In genomic region chr8:26883285-26883684, GRCm38 (mm10) we compare ENCODE assay signal across 26 mouse cellular contexts.
A peak's percentile ranks its signal among the peaks of the same experiment; 100 is the strongest.
DNase-seq lines count a peak whose midpoint lies in the region; ATAC-seq and TF ChIP-seq lines count a peak whose summit lies in the region.
"Had no signal": no experiment of that assay in that cellular context is flagged by ENCODE, and none has a peak within 500 bp of the region (broad histone marks: within the 10 kb centered on the region; RNA-seq: fewer than 3 reads in every experiment).

No protein-coding gene starts in this region.

- no peak for TF ChIP-seq EP300 in stomach, postnatal 0 days (optimal IDR thresholded peaks at IDR 0.05)

- peak overlapping the region; percentile 54 for H3K27ac ChIP-seq in heart, embryonic 10.5 days
- peak overlapping the region; percentile 21; the same call in 1 of the 2 replicates for H3K27ac ChIP-seq in heart, embryonic 13.5 days (replicated peaks)
- H3K27ac ChIP-seq in stomach, postnatal 0 days (replicated peaks), result no peak overlapping the region
- no peak overlapping the region for H3K27ac ChIP-seq in gastrocnemius, adult 2 months
- H3K27ac ChIP-seq: embryonic facial prominence, embryonic 13.5 days; hindbrain, postnatal 0 days; layer of hippocampus, adult 2 months; left cerebral cortex, adult 2 months; limb, embryonic 12.5 days; liver, embryonic 15.5 days; midbrain, embryonic 15.5 days had no signal

- H3K4me1 ChIP-seq in heart, embryonic 10.5 days, result peaks cover 75% of the 10 kb centered on the region
- H3K4me1 ChIP-seq in heart, embryonic 13.5 days, result peaks cover 54% of the 10 kb centered on the region
- no peaks in the 10 kb centered on the region for H3K4me1 ChIP-seq in stomach, postnatal 0 days (replicated peaks; ENCODE audit: control insufficient read depth, insufficient read depth)
- H3K4me1 ChIP-seq: liver, embryonic 15.5 days; midbrain, embryonic 15.5 days had no signal

- no peak overlapping the region for H3K4me3 ChIP-seq in heart, embryonic 10.5 days
- no peak overlapping the region for H3K4me3 ChIP-seq in heart, embryonic 13.5 days
- H3K4me3 ChIP-seq in stomach, postnatal 0 days (ENCODE audit: low read depth, low read length), result no peak overlapping the region
- no peak overlapping the region for H3K4me3 ChIP-seq in gastrocnemius, adult 2 months
- H3K4me3 ChIP-seq: embryonic facial prominence, embryonic 13.5 days; intestine, embryonic 15.5 days; layer of hippocampus, adult 2 months; left cerebral cortex, adult 2 months; limb, embryonic 12.5 days; liver, embryonic 15.5 days; midbrain, embryonic 15.5 days had no signal

- 69% methylated on average over 5 of the region's 5 CpGs for WGBS in heart, embryonic 10.5 days
- WGBS in heart, embryonic 13.5 days, result 61% methylated on average over 5 of the region's 5 CpGs
- WGBS in stomach, postnatal 0 days, result 81% methylated on average over 5 of the region's 5 CpGs

- no peak for TF ChIP-seq CTCF in stomach, postnatal 0 days (IDR thresholded peaks at IDR 0.05; ENCODE audit: low read depth)
- TF ChIP-seq CTCF in gastrocnemius, adult 2 months (IDR thresholded peaks at IDR 0.05), result no peak

- no peak overlapping the region for H3K9ac ChIP-seq in heart, embryonic 13.5 days
- peak overlapping the region; percentile 18; the same call in 1 of the 2 replicates for H3K9ac ChIP-seq in stomach, postnatal 0 days (ENCODE audit: low read length)
- H3K9ac ChIP-seq: embryonic facial prominence, embryonic 13.5 days; forebrain, postnatal 0 days; intestine, embryonic 15.5 days; limb, embryonic 12.5 days; liver, embryonic 15.5 days; lung, embryonic 14.5 days; midbrain, embryonic 15.5 days had no signal

- H3K4me2 ChIP-seq in heart, embryonic 13.5 days, result no peak overlapping the region
- no peak overlapping the region for H3K4me2 ChIP-seq in stomach, postnatal 0 days (replicated peaks; ENCODE audit: low read depth)
- H3K4me2 ChIP-seq: embryonic facial prominence, embryonic 13.5 days; intestine, embryonic 15.5 days; limb, embryonic 12.5 days; liver, embryonic 15.5 days; lung, embryonic 14.5 days; midbrain, embryonic 15.5 days had no signal

- H3K36me3 ChIP-seq in heart, embryonic 10.5 days, result no peaks in the 10 kb centered on the region
- H3K36me3 ChIP-seq in heart, embryonic 13.5 days, result no peaks in the 10 kb centered on the region
- H3K36me3 ChIP-seq in stomach, postnatal 0 days (ENCODE audit: control insufficient read depth, insufficient read depth, low read length), result no peaks in the 10 kb centered on the region
- H3K36me3 ChIP-seq: embryonic facial prominence, embryonic 13.5 days; intestine, embryonic 15.5 days; limb, embryonic 12.5 days; liver, embryonic 15.5 days; midbrain, embryonic 15.5 days had no signal

- H3K27me3 ChIP-seq in heart, embryonic 10.5 days (ENCODE audit: insufficient read depth, poor library complexity, severe bottlenecking), result no peaks in the 10 kb centered on the region; the same call in 1 of the 2 replicates
- H3K27me3 ChIP-seq in heart, embryonic 13.5 days (replicated peaks), result no peaks in the 10 kb centered on the region
- H3K27me3 ChIP-seq in stomach, postnatal 0 days (ENCODE audit: control insufficient read depth, insufficient read depth, low read length), result no peaks in the 10 kb centered on the region
- H3K27me3 ChIP-seq: intestine, embryonic 15.5 days; liver, embryonic 15.5 days; midbrain, embryonic 15.5 days; Patski had no signal

- peak; percentile 15 to 19 for DNase-seq in adrenal gland, postnatal 36 days
- DNase-seq in adrenal gland, postnatal 25 days, result no peak
- DNase-seq in heart, embryonic 10.5 days (ENCODE audit: low spot score), result no peak
- no peak for DNase-seq in heart, postnatal 4 days
- DNase-seq in stomach, postnatal 0 days (ENCODE audit: low spot score), result no peak
- no peak for DNase-seq in gastrocnemius, adult 2 months
- DNase-seq: cerebellum, adult 11-12 months; forebrain, postnatal 0 days; gastrocnemius, postnatal 25 days; kidney, adult 2 months; kidney, postnatal 36 days; lung, embryonic 14.5 days; lung, postnatal 14 days; right cerebral cortex, postnatal 4 days; thymus, adult 2 months; thymus, postnatal 4 days had no signal

- no peaks in the 10 kb centered on the region for H3K9me3 ChIP-seq in heart, embryonic 10.5 days
- H3K9me3 ChIP-seq in heart, embryonic 13.5 days, result no peaks in the 10 kb centered on the region
- H3K9me3 ChIP-seq in stomach, postnatal 0 days (ENCODE audit: control insufficient read depth, low read length), result no peaks in the 10 kb centered on the region
- H3K9me3 ChIP-seq: embryonic facial prominence, embryonic 13.5 days; intestine, embryonic 15.5 days; limb, embryonic 12.5 days; liver, embryonic 15.5 days; midbrain, embryonic 15.5 days had no signal

- intact Hi-C loops in gastrocnemius, adult 2 months (cut with DNase I), result no loop called here

- no peak for ATAC-seq in heart, embryonic 13.5 days (ENCODE audit: extremely low read depth, insufficient number of reproducible peaks, low FRiP score, low TSS enrichment)
- ATAC-seq in stomach, postnatal 0 days (ENCODE audit: low FRiP score, low TSS enrichment), result no peak
- ATAC-seq: forebrain, postnatal 0 days; hindbrain, postnatal 0 days; intestine, embryonic 15.5 days; midbrain, embryonic 15.5 days; Patski had no signal

Comparison
In these comparisons a context has a peak if more than half of its experiments do, and no peak if none do; other contexts are left out.
1. DNase-seq: peak in adrenal gland, postnatal 36 days (2 of 2); none in adrenal gland, postnatal 25 days (single experiment), heart, embryonic 10.5 days (single experiment), heart, postnatal 4 days (single experiment), stomach, postnatal 0 days (single experiment) and gastrocnemius, adult 2 months (single experiment).
2. H3K27ac ChIP-seq: peak in heart, embryonic 10.5 days (single experiment) and heart, embryonic 13.5 days (single experiment); none in stomach, postnatal 0 days (single experiment) and gastrocnemius, adult 2 months (single experiment).